1 mouse cellular context compared by ENCODE assay signal in the genomic region with DNA sequence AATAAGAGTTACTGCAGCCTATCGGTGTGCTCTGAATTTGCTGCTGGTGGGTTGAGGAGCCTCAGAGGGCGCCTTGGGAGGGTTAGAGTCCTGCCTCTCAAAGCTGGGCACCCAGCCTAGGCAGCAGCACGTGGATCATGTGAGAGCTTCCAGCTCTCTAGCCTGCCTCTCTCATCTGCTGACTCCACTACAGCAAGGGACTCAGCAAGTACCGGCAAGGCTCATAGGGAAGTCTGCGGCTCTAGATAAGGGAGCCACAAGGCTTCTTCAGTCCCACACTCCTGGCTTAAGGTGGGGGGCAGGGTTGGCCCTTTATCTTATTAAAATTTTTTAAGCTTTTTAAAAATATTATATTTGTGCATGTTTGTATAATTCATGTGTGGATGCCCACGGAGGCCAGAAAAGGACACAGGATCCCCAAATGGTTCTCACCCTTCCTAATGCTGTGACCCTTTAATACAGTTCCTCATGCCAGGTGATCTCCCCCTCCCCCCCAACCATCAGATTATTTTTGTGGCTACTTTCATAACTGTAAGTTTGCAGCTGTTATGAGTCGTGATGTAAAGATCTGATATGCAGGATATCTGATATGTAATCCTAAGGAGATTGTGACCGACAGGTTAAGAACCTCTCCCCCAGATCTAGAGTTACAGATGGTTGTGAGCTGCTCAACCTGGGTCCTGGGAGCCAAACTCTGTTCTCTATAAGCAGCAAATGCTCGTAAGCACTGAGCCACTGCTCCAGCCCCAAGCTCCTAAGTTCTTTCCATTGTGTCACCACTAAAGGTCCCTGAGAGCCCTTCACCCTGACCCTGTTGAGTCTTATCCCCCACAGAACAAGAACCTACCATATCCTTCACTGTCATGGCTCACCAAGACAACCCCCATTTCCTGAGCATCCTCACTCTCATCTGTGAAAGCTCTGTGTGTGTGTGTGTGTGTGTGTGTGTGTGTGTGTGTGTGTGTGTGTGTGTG.
A peak's percentile ranks its signal among the peaks of the same experiment; 100 is the strongest.
TF ChIP-seq lines count a peak whose summit lies in the region.

No protein-coding gene starts in this region.

TF ChIP-seq in MEL, 35 proteins besides CTCF, POLR2A, EP300 and RAD21 (continued from another document):
- TF ChIP-seq TBP (IDR thresholded peaks at IDR 0.05; ENCODE audit: low read depth, low read length) (no peak; the same call in none of the 2 replicates), USF1 (IDR thresholded peaks at IDR 0.05; ENCODE audit: low read depth, low read length) (peak; percentile 88), KAT2A (conservative IDR thresholded peaks at IDR 0.05; ENCODE audit: low read depth, low read length) (no peak; the same call in 1 of the 2 replicates), ZKSCAN1 (IDR thresholded peaks at IDR 0.05; ENCODE audit: low read depth, low read length) (no peak), SIN3A (IDR thresholded peaks at IDR 0.05; ENCODE audit: low read length) (peak; percentile 76; the same call in 1 of the 2 replicates), ETS1 (IDR thresholded peaks at IDR 0.05; ENCODE audit: low read depth, low read length) (peak; percentile 87), MYB (IDR thresholded peaks at IDR 0.05; ENCODE audit: low read depth, low read length) (peak; percentile 44), MAX (IDR thresholded peaks at IDR 0.05; ENCODE audit: low read length) (peak; percentile 96), SMC3 (IDR thresholded peaks at IDR 0.05; ENCODE audit: low read depth, low read length) (no peak), NELFE (IDR thresholded peaks at IDR 0.05; ENCODE audit: low read depth, low read length) (0 out of 2 replicates have a peak, but pooled peaks have one; percentile 19), TCF12 (IDR thresholded peaks at IDR 0.05; ENCODE audit: low read depth, low read length) (peak; percentile 92), ZMIZ1 (IDR thresholded peaks at IDR 0.05; ENCODE audit: low read depth, low read length) (no peak), MEF2A (IDR thresholded peaks at IDR 0.05; ENCODE audit: extremely low read depth, insufficient replicate concordance, low read depth, low read length, poor library complexity, severe bottlenecking) (no peak), MAZ (IDR thresholded peaks at IDR 0.05; ENCODE audit: low read depth, low read length) (0 out of 2 replicates have a peak, but pooled peaks have one; percentile 35), NRF1 (IDR thresholded peaks at IDR 0.05; ENCODE audit: insufficient read depth, low read depth, low read length, poor library complexity, severe bottlenecking) (no peak), POLR2AphosphoS2 (IDR thresholded peaks at IDR 0.05; ENCODE audit: low read length) (no peak), ELF1 (IDR thresholded peaks at IDR 0.05; ENCODE audit: low read depth, low read length) (0 out of 2 replicates have a peak, but pooled peaks have one; percentile 8), CHD2 (IDR thresholded peaks at IDR 0.05; ENCODE audit: low read length) (peak; percentile 53; the same call in 1 of the 2 replicates), USF2 (IDR thresholded peaks at IDR 0.05; ENCODE audit: borderline replicate concordance in 1 of 2, insufficient read depth in 1 of 2, low read depth in 1 of 2, low read length in 2 of 2) (no peak), ZC3H11A (IDR thresholded peaks at IDR 0.05; ENCODE audit: low read depth, low read length) (no peak)
TF ChIP-seq in MEL: peak in this region for 16.
